In genomic region chr3:52100926-52101325, GRCm38 (mm10) we compare ENCODE assay signal across 9 mouse cellular contexts. TPM values are rescaled to one million over a fixed set of nuclear protein-coding genes. Genes with fewer than 3 reads are reported as not detected.
DNase-seq lines count a peak whose midpoint lies in the region; ATAC-seq and TF ChIP-seq lines count a peak whose summit lies in the region.
"Had no signal": no experiment of that assay in that cellular context is flagged by ENCODE, and none has a peak within 500 bp of the region (broad histone marks: within the 10 kb centered on the region; RNA-seq: fewer than 3 reads in every experiment).

No protein-coding gene starts in this region.

- no peak overlapping the region for H3K27ac ChIP-seq in kidney, embryonic 16.5 days (ENCODE audit: low read length)
- peak overlapping the region; percentile 97 for H3K27ac ChIP-seq in embryonic facial prominence, embryonic 14.5 days (replicated peaks; ENCODE audit: low read depth, low read length)
- H3K27ac ChIP-seq in hindbrain, postnatal 0 days: 0 out of 2 replicates have a peak overlapping the region, but pooled peaks have one; percentile 27
- H3K27ac ChIP-seq in midbrain, embryonic 14.5 days (replicated peaks; ENCODE audit: low read depth, low read length): peak overlapping the region; percentile 100

- H3K4me1 ChIP-seq in kidney, embryonic 16.5 days (ENCODE audit: insufficient read depth, low read length): peaks cover 26% of the 10 kb centered on the region
- H3K4me1 ChIP-seq in embryonic facial prominence, embryonic 14.5 days (ENCODE audit: control insufficient read depth, insufficient read depth, low read length): 0 out of 2 replicates have a peak, but pooled peaks cover 5% of the 10 kb centered on the region
- H3K4me1 ChIP-seq in hindbrain, postnatal 0 days (ENCODE audit: insufficient read depth, low read length): no peaks in the 10 kb centered on the region
- 0 out of 2 replicates have a peak, but pooled peaks cover 3% of the 10 kb centered on the region for H3K4me1 ChIP-seq in midbrain, embryonic 14.5 days (ENCODE audit: control insufficient read depth, insufficient read depth, low read length)

- H3K9ac ChIP-seq in kidney, embryonic 16.5 days (replicated peaks; ENCODE audit: low read length): no peak overlapping the region
- no peak overlapping the region for H3K9ac ChIP-seq in embryonic facial prominence, embryonic 14.5 days (ENCODE audit: low read depth, low read length)
- peak overlapping the region; percentile 79; the same call in 1 of the 2 replicates for H3K9ac ChIP-seq in hindbrain, postnatal 0 days (replicated peaks; ENCODE audit: low read length)
- H3K9ac ChIP-seq in midbrain, embryonic 14.5 days (replicated peaks; ENCODE audit: low read length): no peak overlapping the region; the same call in 1 of the 2 replicates

- H3K27me3 ChIP-seq in kidney, embryonic 16.5 days (ENCODE audit: insufficient read depth, low read length): no peaks in the 10 kb centered on the region
- no peaks in the 10 kb centered on the region for H3K27me3 ChIP-seq in embryonic facial prominence, embryonic 14.5 days (replicated peaks; ENCODE audit: control insufficient read depth, insufficient read depth, low read length)
- no peaks in the 10 kb centered on the region for H3K27me3 ChIP-seq in hindbrain, postnatal 0 days (ENCODE audit: insufficient read depth, low read length)
- H3K27me3 ChIP-seq in midbrain, embryonic 14.5 days (ENCODE audit: control insufficient read depth, insufficient read depth, low read length): no peaks in the 10 kb centered on the region

- H3K4me2 ChIP-seq in kidney, embryonic 16.5 days (replicated peaks; ENCODE audit: low read depth, low read length): peak overlapping the region; percentile 70
- peak overlapping the region; percentile 80 for H3K4me2 ChIP-seq in embryonic facial prominence, embryonic 14.5 days (ENCODE audit: low read depth, low read length)
- peak overlapping the region; percentile 96 for H3K4me2 ChIP-seq in hindbrain, postnatal 0 days (ENCODE audit: low read depth, low read length)
- peak overlapping the region; percentile 82 for H3K4me2 ChIP-seq in midbrain, embryonic 14.5 days (ENCODE audit: low read length)

- H3K36me3 ChIP-seq in kidney, embryonic 16.5 days (ENCODE audit: insufficient read depth, low read length): no peaks in the 10 kb centered on the region
- no peaks in the 10 kb centered on the region for H3K36me3 ChIP-seq in embryonic facial prominence, embryonic 14.5 days (ENCODE audit: control insufficient read depth, insufficient read depth, low read length)
- H3K36me3 ChIP-seq in hindbrain, postnatal 0 days (ENCODE audit: insufficient read depth, low read length): no peaks in the 10 kb centered on the region
- no peaks in the 10 kb centered on the region for H3K36me3 ChIP-seq in midbrain, embryonic 14.5 days (ENCODE audit: control insufficient read depth, insufficient read depth, low read length)
- H3K36me3 ChIP-seq: G1E had no signal

- no peaks in the 10 kb centered on the region for H3K9me3 ChIP-seq in kidney, embryonic 16.5 days (ENCODE audit: low read length)
- H3K9me3 ChIP-seq in embryonic facial prominence, embryonic 14.5 days (ENCODE audit: control insufficient read depth, low read length): no peaks in the 10 kb centered on the region
- no peaks in the 10 kb centered on the region for H3K9me3 ChIP-seq in hindbrain, postnatal 0 days (ENCODE audit: low read length)
- H3K9me3 ChIP-seq in midbrain, embryonic 14.5 days (ENCODE audit: control insufficient read depth, low read length): no peaks in the 10 kb centered on the region

- no peak for DNase-seq in kidney, adult 8-10 months
- no peak for DNase-seq in embryonic facial prominence, embryonic 14.5 days (ENCODE audit: low spot score)
- no peak for DNase-seq in hindbrain, postnatal 0 days (ENCODE audit: low spot score)
- DNase-seq in midbrain, embryonic 14.5 days: peak; percentile 50
- no peak for DNase-seq in ovary, adult 18-20 months (ENCODE audit: low spot score)
- DNase-seq in embryo, embryonic 10 days (ENCODE audit: low spot score): no peak

- 42% methylated on average over 9 of the region's 9 CpGs for WGBS in kidney, embryonic 16.5 days
- 38% methylated on average over 9 of the region's 9 CpGs for WGBS in embryonic facial prominence, embryonic 14.5 days
- 29% methylated on average over 9 of the region's 9 CpGs for WGBS in hindbrain, postnatal 0 days
- WGBS in midbrain, embryonic 14.5 days: 26% methylated on average over 9 of the region's 9 CpGs

- ATAC-seq in kidney, embryonic 16.5 days (ENCODE audit: low FRiP score, low TSS enrichment): no peak
- no peak for ATAC-seq in embryonic facial prominence, embryonic 14.5 days (ENCODE audit: low read depth)
- no peak for ATAC-seq in hindbrain, postnatal 0 days
- no peak for ATAC-seq in midbrain, embryonic 14.5 days (ENCODE audit: low FRiP score, low TSS enrichment)
- ATAC-seq in inflammation-experienced regulatory T-cells, adult 6 months: no peak

- H3K4me3 ChIP-seq in kidney, embryonic 16.5 days (ENCODE audit: low read length): no peak overlapping the region
- peak overlapping the region; percentile 69 for H3K4me3 ChIP-seq in embryonic facial prominence, embryonic 14.5 days (ENCODE audit: low read depth, low read length)
- H3K4me3 ChIP-seq in hindbrain, postnatal 0 days (ENCODE audit: low read length): peak overlapping the region; percentile 79
- peak overlapping the region; percentile 88 for H3K4me3 ChIP-seq in midbrain, embryonic 14.5 days (replicated peaks; ENCODE audit: low read depth, low read length)

- TF ChIP-seq CTCF in hindbrain, postnatal 0 days (IDR thresholded peaks at IDR 0.05; ENCODE audit: low read depth): no peak

RNA-seq across cellular contexts. Expression of gene Maml3, which starts 4.0 kb away (rescaled TPM):
- polyA plus RNA-seq in kidney, embryonic 16.5 days (2015; fragmentation: Nextera tagmentation; extraction: Ambion mirVana): 6.7 and 8.1 TPM in 2 replicates
- 4.8 and 5.1 TPM in 2 replicates for polyA plus RNA-seq in embryonic facial prominence, embryonic 14.5 days (2014; fragmentation: Nextera tagmentation; extraction: Ambion mirVana)
- 18.0 and 18.8 TPM in 2 replicates for total RNA-seq in hindbrain, postnatal 0 days (2014; rRNA removed)
- polyA plus RNA-seq in hindbrain, postnatal 0 days (2015; fragmentation: Nextera tagmentation; extraction: Ambion mirVana): 4.3 and 4.8 TPM in 2 replicates
- polyA plus RNA-seq in midbrain, embryonic 14.5 days (2014; fragmentation: Nextera tagmentation; extraction: Ambion mirVana): 8.4 and 10.3 TPM in 2 replicates
- 1 to 10 TPM in 1 of 3 experiments, under 1 TPM in 1, not detected in 1; 0.68 to 2.2 TPM for polyA plus RNA-seq in inflammation-experienced regulatory T-cells, adult 6 months (2017; shearing (Covaris generic))
